Mouse (Mus musculus): Measurements from ENCODE around the gene Gchfr. TPM values are rescaled to one million over a fixed set of nuclear protein-coding genes. Genes with fewer than 3 reads are reported as not detected.

Gchfr gene
- polyA plus RNA-seq, 1 experiment from 2014 or later, result 8.4 TPM

- Histone ChIP-seq H3K4me1 (ENCODE audit: control insufficient read depth, insufficient read depth, low read length) (peaks cover 2% of the 10 kb centered on the region; the same call in 1 of the 2 replicates), H3K27ac (replicated peaks; ENCODE audit: low read depth, low read length) (no peak overlapping the region), H3K4me2 (ENCODE audit: low read depth, low read length) (no peak overlapping the region), H3K9me3 (ENCODE audit: control insufficient read depth, low read length) (no peaks in the 10 kb centered on the region), H3K36me3 (ENCODE audit: control insufficient read depth, insufficient read depth, low read length) (peaks cover 42% of the 10 kb centered on the region), H3K27me3 (replicated peaks; ENCODE audit: control insufficient read depth, insufficient read depth, low read length) (no peaks in the 10 kb centered on the region), H3K4me3 (ENCODE audit: low read depth, low read length) (no peak overlapping the region), H3K9ac (ENCODE audit: low read depth, low read length) (no peak overlapping the region)
- no peak for ATAC-seq (ENCODE audit: low read depth)
- no peak for DNase-seq (ENCODE audit: low spot score)
- WGBS, result 67% methylated on average over 3 of the region's 3 CpGs
Observed at GRCm38 (mm10) chr2:119176761-119177160, 9.2 kb downstream of the Gchfr start.

- WGBS, result 81% methylated on average over 5 of the region's 5 CpGs
- Histone ChIP-seq H3K27me3 (replicated peaks; ENCODE audit: control insufficient read depth, insufficient read depth, low read length) (no peaks in the 10 kb centered on the region), H3K4me1 (ENCODE audit: control insufficient read depth, insufficient read depth, low read length) (peaks cover 2% of the 10 kb centered on the region; the same call in 1 of the 2 replicates), H3K4me2 (ENCODE audit: low read depth, low read length) (no peak overlapping the region), H3K4me3 (ENCODE audit: low read depth, low read length) (no peak overlapping the region), H3K27ac (replicated peaks; ENCODE audit: low read depth, low read length) (no peak overlapping the region), H3K36me3 (ENCODE audit: control insufficient read depth, insufficient read depth, low read length) (peaks cover 47% of the 10 kb centered on the region), H3K9me3 (ENCODE audit: control insufficient read depth, low read length) (no peaks in the 10 kb centered on the region), H3K9ac (ENCODE audit: low read depth, low read length) (no peak overlapping the region)
- no peak for DNase-seq (ENCODE audit: low spot score)
- ATAC-seq (ENCODE audit: low read depth), result no peak
Observed at GRCm38 (mm10) chr2:119177384-119177939, 9.9 kb downstream of the Gchfr start.

- H3K36me3 ChIP-seq (ENCODE audit: control insufficient read depth, insufficient read depth, low read length), result peaks cover 62% of the 10 kb centered on the region
- no peaks in the 10 kb centered on the region for H3K4me1 ChIP-seq (ENCODE audit: control insufficient read depth, insufficient read depth, low read length)
- no peak for DNase-seq (ENCODE audit: low spot score)
- no peak overlapping the region for H3K4me3 ChIP-seq (ENCODE audit: low read depth, low read length)
- no peak overlapping the region for H3K4me2 ChIP-seq (ENCODE audit: low read depth, low read length)
- no peak for ATAC-seq (ENCODE audit: low read depth)
- H3K27ac ChIP-seq (replicated peaks; ENCODE audit: low read depth, low read length), result no peak overlapping the region
- no peaks in the 10 kb centered on the region for H3K27me3 ChIP-seq (replicated peaks; ENCODE audit: control insufficient read depth, insufficient read depth, low read length)
- no peak overlapping the region for H3K9ac ChIP-seq (ENCODE audit: low read depth, low read length)
- WGBS, result 84% methylated on average over 7 of the region's 7 CpGs
- no peaks in the 10 kb centered on the region for H3K9me3 ChIP-seq (ENCODE audit: control insufficient read depth, low read length)
Observed at GRCm38 (mm10) chr2:119182914-119183313, 15.3 kb downstream of the Gchfr start.

GRCm38 (mm10) chr2:119189029-119189710, 21.6 kb downstream of the Gchfr start:
- Histone ChIP-seq H3K36me3 (ENCODE audit: control insufficient read depth, insufficient read depth, low read length) (peaks cover 17% of the 10 kb centered on the region; the same call in 1 of the 2 replicates), H3K4me1 (ENCODE audit: control insufficient read depth, insufficient read depth, low read length) (no peaks in the 10 kb centered on the region), H3K4me2 (ENCODE audit: low read depth, low read length) (peak overlapping the region; percentile 66), H3K27ac (replicated peaks; ENCODE audit: low read depth, low read length) (no peak overlapping the region), H3K27me3 (replicated peaks; ENCODE audit: control insufficient read depth, insufficient read depth, low read length) (no peaks in the 10 kb centered on the region), H3K4me3 (ENCODE audit: low read depth, low read length) (peak overlapping the region; percentile 32), H3K9ac (ENCODE audit: low read depth, low read length) (peak overlapping the region; percentile 45; the same call in 1 of the 2 replicates), H3K9me3 (ENCODE audit: control insufficient read depth, low read length) (no peaks in the 10 kb centered on the region)
- ATAC-seq (ENCODE audit: low read depth) (peak; percentile 90), DNase-seq (ENCODE audit: low spot score) (peak; percentile 84)
- 7% methylated on average over 15 of the region's 15 CpGs for WGBS

GRCm38 (mm10) chr2:119190969-119191368, 23.4 kb downstream of the Gchfr start:
- Histone ChIP-seq H3K27me3 (replicated peaks; ENCODE audit: control insufficient read depth, insufficient read depth, low read length) (no peaks in the 10 kb centered on the region), H3K4me1 (ENCODE audit: control insufficient read depth, insufficient read depth, low read length) (peaks cover under 1% of the 10 kb centered on the region; the same call in 1 of the 2 replicates), H3K4me2 (ENCODE audit: low read depth, low read length) (no peak overlapping the region), H3K9me3 (ENCODE audit: control insufficient read depth, low read length) (no peaks in the 10 kb centered on the region), H3K4me3 (ENCODE audit: low read depth, low read length) (no peak overlapping the region), H3K27ac (replicated peaks; ENCODE audit: low read depth, low read length) (no peak overlapping the region), H3K9ac (ENCODE audit: low read depth, low read length) (no peak overlapping the region), H3K36me3 (ENCODE audit: control insufficient read depth, insufficient read depth, low read length) (0 out of 2 replicates have a peak, but pooled peaks cover 1% of the 10 kb centered on the region)
- 83% methylated on average over 5 of the region's 5 CpGs for WGBS
- DNase-seq (ENCODE audit: low spot score), result no peak
- no peak for ATAC-seq (ENCODE audit: low read depth)

- no peak overlapping the region for H3K27ac ChIP-seq (replicated peaks; ENCODE audit: low read depth, low read length)
- no peak for ATAC-seq (ENCODE audit: low read depth)
- H3K27me3 ChIP-seq (replicated peaks; ENCODE audit: control insufficient read depth, insufficient read depth, low read length), result no peaks in the 10 kb centered on the region
- no peaks in the 10 kb centered on the region for H3K9me3 ChIP-seq (ENCODE audit: control insufficient read depth, low read length)
- H3K4me2 ChIP-seq (ENCODE audit: low read depth, low read length), result no peak overlapping the region
- H3K4me1 ChIP-seq (ENCODE audit: control insufficient read depth, insufficient read depth, low read length), result peaks cover 8% of the 10 kb centered on the region
- H3K36me3 ChIP-seq (ENCODE audit: control insufficient read depth, insufficient read depth, low read length), result no peaks in the 10 kb centered on the region
- no peak for DNase-seq (ENCODE audit: low spot score)
- no peak overlapping the region for H3K9ac ChIP-seq (ENCODE audit: low read depth, low read length)
- H3K4me3 ChIP-seq (ENCODE audit: low read depth, low read length), result no peak overlapping the region
- WGBS, result 88% methylated on average over 5 of the region's 5 CpGs
Observed at GRCm38 (mm10) chr2:119194140-119194539, 26.6 kb downstream of the Gchfr start.

GRCm38 (mm10) chr2:119196316-119197108, 28.9 kb downstream of the Gchfr start:
- DNase-seq (ENCODE audit: low spot score) (peak; percentile 29), ATAC-seq (ENCODE audit: low read depth) (peak; percentile 34; the same call in 1 of the 2 replicates)
- Histone ChIP-seq H3K9ac (ENCODE audit: low read depth, low read length) (no peak overlapping the region), H3K4me2 (ENCODE audit: low read depth, low read length) (no peak overlapping the region), H3K9me3 (ENCODE audit: control insufficient read depth, low read length) (no peaks in the 10 kb centered on the region), H3K36me3 (ENCODE audit: control insufficient read depth, insufficient read depth, low read length) (no peaks in the 10 kb centered on the region), H3K4me3 (ENCODE audit: low read depth, low read length) (no peak overlapping the region), H3K27me3 (replicated peaks; ENCODE audit: control insufficient read depth, insufficient read depth, low read length) (no peaks in the 10 kb centered on the region), H3K4me1 (ENCODE audit: control insufficient read depth, insufficient read depth, low read length) (peaks cover 8% of the 10 kb centered on the region), H3K27ac (replicated peaks; ENCODE audit: low read depth, low read length) (0 out of 2 replicates have a peak overlapping the region, but pooled peaks have one; percentile 28)
- 21% methylated on average over 4 of the region's 4 CpGs for WGBS

- H3K4me2 ChIP-seq (ENCODE audit: low read depth, low read length), result no peak overlapping the region
- no peaks in the 10 kb centered on the region for H3K9me3 ChIP-seq (ENCODE audit: control insufficient read depth, low read length)
- no peak overlapping the region for H3K9ac ChIP-seq (ENCODE audit: low read depth, low read length)
- WGBS, result 78% methylated on average over 1 of the region's 1 CpGs
- H3K4me3 ChIP-seq (ENCODE audit: low read depth, low read length), result no peak overlapping the region
- no peak for DNase-seq (ENCODE audit: low spot score)
- ATAC-seq (ENCODE audit: low read depth), result no peak
- H3K27me3 ChIP-seq (replicated peaks; ENCODE audit: control insufficient read depth, insufficient read depth, low read length), result no peaks in the 10 kb centered on the region
- peaks cover 8% of the 10 kb centered on the region for H3K4me1 ChIP-seq (ENCODE audit: control insufficient read depth, insufficient read depth, low read length)
- no peaks in the 10 kb centered on the region for H3K36me3 ChIP-seq (ENCODE audit: control insufficient read depth, insufficient read depth, low read length)
- H3K27ac ChIP-seq (replicated peaks; ENCODE audit: low read depth, low read length), result no peak overlapping the region
Observed at GRCm38 (mm10) chr2:119197493-119197892, 29.9 kb downstream of the Gchfr start.
